Mouse (Mus musculus) erythroblast, embryonic 14.5 days (primary cell): ENCODE measurements around the gene Gm17304.

Experiments used
- GATA1 ChIP-seq: IDR thresholded peaks from 2 replicates; pipeline ENCODE4 v1.6.1; 2012; ENCODE audit warnings: low read length, inconsistent platforms, mixed read lengths
- TAL1 ChIP-seq: IDR thresholded peaks from 3 replicates; pipeline ENCODE4 v1.6.1; 2012; ENCODE audit warnings: low read length, inconsistent platforms, mixed read lengths

- TF ChIP-seq TAL1 (no peak), GATA1 (no peak)
These were observed 40.5 kb downstream of the Gm17304 start for GRCm38 (mm10) chr5:106649441-106649840.
